Mouse (Mus musculus): ENCODE measurements at regions not wholly inside any gene's neighbourhood (a gene's known extent, or its start where the extent isn't known, plus 50 kb on each side); places are given as distances from the start of the nearest gene placed in this dataset.

DNA sequence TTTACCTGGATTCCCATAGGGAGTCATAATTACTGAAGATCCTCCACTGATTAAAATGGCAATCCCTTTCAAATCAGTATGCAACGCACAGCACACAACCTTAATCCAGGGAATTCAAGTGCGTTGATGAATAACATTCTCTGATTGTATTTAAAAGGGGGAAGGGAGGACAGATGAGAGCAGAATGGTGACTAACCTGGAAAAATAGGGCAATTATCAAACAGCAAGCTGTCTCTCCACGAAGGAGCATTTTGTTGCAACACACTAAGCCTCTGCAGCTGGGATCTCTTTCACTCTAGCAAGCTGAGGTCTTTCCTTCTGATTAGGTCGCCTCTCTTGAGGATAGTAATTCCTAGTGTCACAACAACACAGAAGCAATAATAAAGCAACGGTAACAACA is 501.5 kb downstream of the Tusc1 start:
- no peak overlapping the region for H3K9ac ChIP-seq (replicated peaks; ENCODE audit: low read length)
- H3K36me3 ChIP-seq (ENCODE audit: insufficient read depth, low read length), result no peaks in the 10 kb centered on the region
- no peak for TF ChIP-seq CTCF (IDR thresholded peaks at IDR 0.05; ENCODE audit: low read depth)
- no peak for ATAC-seq
- DNase-seq (ENCODE audit: low spot score), result peak; percentile 11
- no peak overlapping the region for H3K27ac ChIP-seq
- no peaks in the 10 kb centered on the region for H3K4me1 ChIP-seq (ENCODE audit: insufficient read depth, low read length)
- 36% methylated on average over 5 of the region's 5 CpGs for WGBS
- no peaks in the 10 kb centered on the region for H3K9me3 ChIP-seq (ENCODE audit: low read length)
- H3K27me3 ChIP-seq (ENCODE audit: insufficient read depth, low read length), result no peaks in the 10 kb centered on the region
- no peak overlapping the region for H3K4me3 ChIP-seq (ENCODE audit: low read length)
- H3K4me2 ChIP-seq (ENCODE audit: low read depth, low read length), result no peak overlapping the region

DNA sequence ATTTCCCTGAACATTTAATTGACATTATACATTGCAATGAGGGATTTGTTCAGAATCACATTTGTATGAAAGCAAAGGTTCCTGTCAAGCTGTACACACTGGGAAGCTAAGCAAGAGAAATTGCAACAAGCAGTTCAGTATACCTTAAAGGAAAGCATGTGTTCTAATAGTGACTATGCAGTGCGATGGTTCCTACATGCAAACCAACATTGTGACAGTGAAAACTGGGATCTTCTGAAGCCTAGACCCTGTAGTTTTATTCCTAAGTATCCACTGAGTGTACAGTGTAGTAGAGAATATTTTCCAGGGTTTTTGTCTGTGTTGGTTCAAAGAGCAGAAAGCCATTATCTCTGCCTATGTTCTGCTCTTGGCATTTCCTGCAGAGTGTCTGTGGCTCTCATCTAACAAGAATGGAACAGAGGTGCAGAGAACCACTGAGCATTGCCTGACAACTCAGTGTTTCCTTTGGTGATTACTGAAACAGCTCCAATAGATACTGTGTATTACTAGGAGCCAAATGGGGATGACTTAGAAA is 504.1 kb downstream of the Tusc1 start:
- H3K36me3 ChIP-seq (ENCODE audit: insufficient read depth, low read length), result no peaks in the 10 kb centered on the region
- no peak overlapping the region for H3K4me3 ChIP-seq (ENCODE audit: low read length)
- ATAC-seq (no peak), DNase-seq (ENCODE audit: low spot score) (no peak)
- no peak overlapping the region for H3K4me2 ChIP-seq (ENCODE audit: low read depth, low read length)
- no peak overlapping the region for H3K9ac ChIP-seq (replicated peaks; ENCODE audit: low read length)
- no peak overlapping the region for H3K27ac ChIP-seq
- 76% methylated on average over 1 of the region's 1 CpGs for WGBS
- H3K4me1 ChIP-seq (ENCODE audit: insufficient read depth, low read length), result no peaks in the 10 kb centered on the region
- no peaks in the 10 kb centered on the region for H3K27me3 ChIP-seq (ENCODE audit: insufficient read depth, low read length)
- H3K9me3 ChIP-seq (ENCODE audit: low read length), result no peaks in the 10 kb centered on the region
- no peak for TF ChIP-seq CTCF (IDR thresholded peaks at IDR 0.05; ENCODE audit: low read depth)

DNA sequence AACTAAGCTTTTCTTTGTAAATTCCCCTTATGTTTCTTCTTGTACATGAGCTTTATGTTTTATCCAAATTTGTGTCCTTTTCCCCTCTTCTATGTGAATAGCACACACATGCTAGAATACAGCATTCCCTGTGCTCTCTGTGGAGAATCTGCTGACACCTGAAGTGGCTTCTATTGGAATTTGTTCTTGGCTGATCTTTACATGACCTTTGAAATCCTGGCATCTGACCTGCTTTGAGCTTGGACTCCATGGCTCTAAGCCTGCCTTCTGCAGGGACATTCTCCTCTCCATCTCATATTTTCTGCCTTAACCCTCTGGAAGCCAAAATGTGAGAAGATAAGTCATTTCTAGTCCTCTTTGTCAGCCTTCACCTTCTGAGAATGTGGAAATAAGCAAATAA is 507.5 kb downstream of the Tusc1 start:
- Histone ChIP-seq H3K36me3 (ENCODE audit: insufficient read depth, low read length) (no peaks in the 10 kb centered on the region), H3K9ac (replicated peaks; ENCODE audit: low read length) (no peak overlapping the region)
- TF ChIP-seq CTCF (IDR thresholded peaks at IDR 0.05; ENCODE audit: low read depth), result no peak

DNA sequence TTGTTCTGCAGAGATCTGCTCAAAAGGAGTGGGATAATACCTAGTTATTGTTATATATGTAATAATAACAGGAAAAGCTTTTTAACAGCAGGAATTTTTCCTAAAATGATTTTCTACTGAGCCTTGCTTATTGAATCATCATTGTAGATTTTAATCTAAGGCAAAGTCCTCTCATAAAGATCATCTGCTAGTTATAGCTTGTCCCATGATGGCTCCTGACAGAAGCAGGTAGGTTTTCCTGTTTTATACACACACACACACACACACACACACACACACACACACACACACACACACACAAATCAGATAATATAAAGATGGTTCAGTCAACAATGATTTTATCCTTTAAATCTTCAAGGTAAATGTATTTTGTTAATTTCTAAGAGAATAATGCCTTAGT is 507.9 kb downstream of the Tusc1 start:
- H3K27ac ChIP-seq, result no peak overlapping the region
- H3K4me1 ChIP-seq (ENCODE audit: insufficient read depth, low read length), result no peaks in the 10 kb centered on the region
- no peaks in the 10 kb centered on the region for H3K9me3 ChIP-seq (ENCODE audit: low read length)
- TF ChIP-seq CTCF (IDR thresholded peaks at IDR 0.05; ENCODE audit: low read depth), result no peak
- no peaks in the 10 kb centered on the region for H3K27me3 ChIP-seq (ENCODE audit: insufficient read depth, low read length)
- no peak overlapping the region for H3K4me2 ChIP-seq (ENCODE audit: low read depth, low read length)
- DNase-seq (ENCODE audit: low spot score) (no peak), ATAC-seq (no peak)
- no peak overlapping the region for H3K9ac ChIP-seq (replicated peaks; ENCODE audit: low read length)
- H3K4me3 ChIP-seq (ENCODE audit: low read length), result no peak overlapping the region
- no peaks in the 10 kb centered on the region for H3K36me3 ChIP-seq (ENCODE audit: insufficient read depth, low read length)

More for the DNA sequence above, 507.5 kb downstream of the Tusc1 start:
- Histone ChIP-seq H3K27me3 (ENCODE audit: insufficient read depth, low read length) (no peaks in the 10 kb centered on the region), H3K4me2 (ENCODE audit: low read depth, low read length) (no peak overlapping the region), H3K4me3 (ENCODE audit: low read length) (no peak overlapping the region), H3K27ac (no peak overlapping the region), H3K4me1 (ENCODE audit: insufficient read depth, low read length) (no peaks in the 10 kb centered on the region), H3K9me3 (ENCODE audit: low read length) (no peaks in the 10 kb centered on the region)
- ATAC-seq, result no peak
- DNase-seq (ENCODE audit: low spot score), result no peak

DNA sequence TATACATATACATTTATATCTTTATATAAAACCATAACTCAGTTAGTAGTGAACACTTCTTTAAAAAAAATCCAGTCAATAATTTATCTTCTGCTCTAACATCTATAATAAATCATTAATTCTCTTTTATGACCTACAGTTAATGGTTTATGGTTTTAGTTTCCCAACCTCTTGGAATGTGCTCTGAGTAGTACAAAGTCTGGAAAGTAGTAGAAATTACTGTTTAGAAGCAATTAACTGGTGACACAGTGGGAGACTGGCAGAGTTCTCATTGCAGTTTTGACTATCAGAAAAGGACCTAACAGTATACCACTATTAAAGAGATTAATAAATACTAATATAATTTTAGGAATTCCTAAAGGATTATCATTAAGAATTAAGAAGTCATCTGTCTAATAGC is 508.3 kb downstream of the Tusc1 start:
- TF ChIP-seq CTCF (IDR thresholded peaks at IDR 0.05; ENCODE audit: low read depth), result no peak
- H3K4me1 ChIP-seq (ENCODE audit: insufficient read depth, low read length), result no peaks in the 10 kb centered on the region
- no peak overlapping the region for H3K4me3 ChIP-seq (ENCODE audit: low read length)
- H3K27ac ChIP-seq, result no peak overlapping the region
- H3K36me3 ChIP-seq (ENCODE audit: insufficient read depth, low read length), result no peaks in the 10 kb centered on the region
- H3K9me3 ChIP-seq (ENCODE audit: low read length), result no peaks in the 10 kb centered on the region
- no peak overlapping the region for H3K9ac ChIP-seq (replicated peaks; ENCODE audit: low read length)
- DNase-seq (ENCODE audit: low spot score), result no peak
- no peaks in the 10 kb centered on the region for H3K27me3 ChIP-seq (ENCODE audit: insufficient read depth, low read length)
- no peak for ATAC-seq
- no peak overlapping the region for H3K4me2 ChIP-seq (ENCODE audit: low read depth, low read length)

DNA sequence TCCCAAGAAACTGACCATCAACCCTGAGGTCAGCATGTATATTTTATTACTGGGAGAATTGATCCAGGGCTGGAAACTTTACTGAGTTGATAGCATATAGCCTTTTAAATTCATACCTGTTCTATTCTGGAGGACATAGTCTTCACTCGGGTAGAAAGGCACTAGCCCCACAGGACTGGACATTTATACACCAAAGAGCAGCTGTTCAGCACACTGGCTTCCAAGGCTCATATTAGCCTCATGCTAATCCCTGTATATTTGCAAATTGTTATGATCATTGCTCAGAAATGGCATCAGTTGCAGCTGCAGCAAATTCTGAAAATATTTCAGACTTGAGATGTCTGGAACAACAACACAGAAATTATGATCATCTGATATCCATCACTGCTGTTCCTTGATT is 547.2 kb downstream of the Tusc1 start:
- no peak for TF ChIP-seq CTCF (IDR thresholded peaks at IDR 0.05; ENCODE audit: low read depth)
- Histone ChIP-seq H3K27ac (no peak overlapping the region), H3K9me3 (ENCODE audit: low read length) (no peaks in the 10 kb centered on the region), H3K27me3 (ENCODE audit: insufficient read depth, low read length) (no peaks in the 10 kb centered on the region), H3K4me2 (ENCODE audit: low read depth, low read length) (no peak overlapping the region), H3K4me3 (ENCODE audit: low read length) (no peak overlapping the region), H3K4me1 (ENCODE audit: insufficient read depth, low read length) (no peaks in the 10 kb centered on the region), H3K9ac (replicated peaks; ENCODE audit: low read length) (no peak overlapping the region), H3K36me3 (ENCODE audit: insufficient read depth, low read length) (no peaks in the 10 kb centered on the region)
- no peak for DNase-seq (ENCODE audit: low spot score)
- no peak for ATAC-seq
- 81% methylated on average over 1 of the region's 1 CpGs for WGBS

DNA sequence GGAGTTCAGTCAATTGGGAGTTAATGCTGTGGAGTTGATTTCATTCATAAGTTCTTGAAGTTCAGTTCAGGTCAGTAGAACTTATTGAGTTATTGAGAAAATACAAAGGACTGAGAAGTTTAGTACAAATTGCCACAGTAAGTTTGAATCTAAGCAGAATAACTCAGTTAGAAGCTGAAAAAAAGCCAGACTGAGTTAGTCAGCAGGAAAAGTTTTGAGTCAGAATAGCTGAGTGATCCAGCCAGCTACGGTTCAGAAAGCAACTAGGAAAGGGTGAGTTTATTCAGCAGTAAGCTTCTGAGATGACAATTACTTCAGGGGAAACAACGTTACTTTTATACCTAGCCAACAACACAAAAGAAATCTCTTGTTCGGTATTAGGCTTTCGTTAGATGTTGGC is 557.2 kb downstream of the Tusc1 start:
- no peaks in the 10 kb centered on the region for H3K4me1 ChIP-seq (ENCODE audit: insufficient read depth, low read length)
- no peak overlapping the region for H3K9ac ChIP-seq (replicated peaks; ENCODE audit: low read length)
- H3K4me3 ChIP-seq (ENCODE audit: low read length), result no peak overlapping the region
- ATAC-seq (no peak), DNase-seq (ENCODE audit: low spot score) (no peak)
- H3K4me2 ChIP-seq (ENCODE audit: low read depth, low read length), result no peak overlapping the region
- no peak overlapping the region for H3K27ac ChIP-seq
- TF ChIP-seq CTCF (IDR thresholded peaks at IDR 0.05; ENCODE audit: low read depth), result no peak
- H3K27me3 ChIP-seq (ENCODE audit: insufficient read depth, low read length), result no peaks in the 10 kb centered on the region
- 79% methylated on average over 4 of the region's 4 CpGs for WGBS
- H3K9me3 ChIP-seq (ENCODE audit: low read length), result no peaks in the 10 kb centered on the region
- H3K36me3 ChIP-seq (ENCODE audit: insufficient read depth, low read length), result no peaks in the 10 kb centered on the region
